Mouse (Mus musculus) heart, adult 2 months (tissue): ENCODE measurements at regions not wholly inside any gene's neighbourhood (a gene's known extent, or its start where the extent isn't known, plus 50 kb on each side); places are given as distances from the start of the nearest gene placed in this dataset.

Experiments
- DNase-seq, 2 experiments: peaks; one replicate each; pipeline ENCODE4 v3.0.0; 2021
- H3K27ac ChIP-seq: fragments of 200-600 bp; 2 replicates; pipeline ENCODE4 v1.8.1; 2022
- H3K27me3 ChIP-seq: fragments of 200-500 bp; 2 replicates; pipeline ENCODE4 v1.6.1; 2012; ENCODE audit warnings: mild to moderate bottlenecking, low read length, inconsistent platforms, mixed read lengths; ENCODE audit not compliant: control insufficient read depth, insufficient read depth
- H3K36me3 ChIP-seq: fragments of 200-500 bp; 2 replicates; pipeline ENCODE4 v1.6.1; 2012; ENCODE audit warnings: low read length, inconsistent platforms; ENCODE audit not compliant: control insufficient read depth, insufficient read depth
- H3K4me1 ChIP-seq: fragments of 200-500 bp; 2 replicates; pipeline ENCODE4 v1.6.1; 2011; ENCODE audit warnings: low read length; ENCODE audit not compliant: control insufficient read depth, insufficient read depth
- H3K4me3 ChIP-seq: fragments of 200-600 bp; 2 replicates; pipeline ENCODE4 v1.8.1; 2022
- H3K79me2 ChIP-seq: fragments of 200-500 bp; replicated peaks from 2 replicates; pipeline ENCODE4 v1.6.1; 2012; ENCODE audit warnings: mild to moderate bottlenecking, inconsistent platforms, low read length, moderate library complexity, mixed read lengths; ENCODE audit not compliant: control insufficient read depth, insufficient read depth
- H3K9ac ChIP-seq: fragments of 200-500 bp; 2 replicates; pipeline ENCODE4 v1.6.1; 2012; ENCODE audit warnings: low read depth, mild to moderate bottlenecking, control low read depth, inconsistent platforms, low read length, mixed read lengths
- CTCF ChIP-seq: fragments of 200-600 bp; IDR thresholded peaks from 2 replicates; pipeline ENCODE4 v1.8.1; 2022; ENCODE audit warnings: antibody characterized with exemption, mild to moderate bottlenecking, moderate library complexity
- EP300 ChIP-seq: fragments of 200-500 bp; IDR thresholded peaks from 2 replicates; pipeline ENCODE4 v1.6.1; 2011; ENCODE audit warnings: low read depth, low read length, control low read depth; ENCODE audit not compliant: insufficient read depth
- POLR2A ChIP-seq: fragments of 200-500 bp; IDR thresholded peaks from 2 replicates; pipeline ENCODE4 v1.6.1; 2011; ENCODE audit warnings: mild to moderate bottlenecking, low read depth, low read length, control low read depth; ENCODE audit not compliant: insufficient read depth
- WGBS: fragments of 180-500 bp; shearing (Covaris S2); methylation state at CpG from one replicate; pipeline ENCODE4 v1.1.7; 2018; 5-methylcytosine and 5-hydroxymethylcytosine counted together
- intact Hi-C: fragments of 180-260 bp; cut with DNase I; formaldehyde crosslinking; loops from one replicate; pipeline ENCODE4 v1.15.1; 2025

- 72% methylated on average over 2 of the region's 2 CpGs for WGBS
- no peaks in the 10 kb centered on the region for H3K4me1 ChIP-seq
- no peak for TF ChIP-seq EP300
- TF ChIP-seq POLR2A, result no peak
- no peak overlapping the region for H3K27ac ChIP-seq
- no peak overlapping the region for H3K9ac ChIP-seq
- H3K27me3 ChIP-seq, result no peaks in the 10 kb centered on the region
- intact Hi-C loops, result no loop called here
- no peaks in the 10 kb centered on the region for H3K36me3 ChIP-seq
- no peaks in the 10 kb centered on the region for H3K79me2 ChIP-seq
- no peak for DNase-seq
- no peak overlapping the region for H3K4me3 ChIP-seq
These were observed 219.3 kb downstream of the Ice1 start for GRCm38 (mm10) chr13:70418156-70418555.

GRCm38 (mm10) chr13:70439419-70439818 lies 198.0 kb downstream of the Ice1 start:
- no peak overlapping the region for H3K27ac ChIP-seq
- no peak overlapping the region for H3K4me3 ChIP-seq
- H3K36me3 ChIP-seq, result no peaks in the 10 kb centered on the region
- H3K79me2 ChIP-seq, result no peaks in the 10 kb centered on the region
- intact Hi-C loops, result no loop called here
- no peak for DNase-seq
- 43% methylated on average over 1 of the region's 1 CpGs for WGBS
- H3K4me1 ChIP-seq, result no peaks in the 10 kb centered on the region
- H3K9ac ChIP-seq, result no peak overlapping the region
- no peaks in the 10 kb centered on the region for H3K27me3 ChIP-seq
- TF ChIP-seq EP300 (no peak), CTCF (no peak), POLR2A (no peak)

DNA sequence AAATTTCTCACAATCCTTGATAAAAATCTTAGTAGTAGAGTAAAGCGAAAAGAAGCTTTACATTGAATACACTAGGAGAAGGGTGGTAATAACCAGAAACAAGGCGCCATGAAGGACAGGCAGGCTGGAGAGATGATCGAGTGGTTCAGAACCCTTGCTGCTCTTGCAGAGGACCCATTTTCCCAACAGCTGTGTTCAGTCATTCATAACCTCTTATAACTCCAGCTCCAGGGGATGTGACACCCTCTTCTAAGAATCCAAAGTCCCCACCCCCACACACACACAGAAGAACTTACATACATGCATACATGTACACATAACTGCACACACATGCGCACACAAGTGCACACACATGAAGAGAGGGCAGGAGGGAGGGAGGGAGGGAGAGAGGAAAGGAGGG lies 190.5 kb downstream of the Ice1 start:
- Histone ChIP-seq H3K4me3 (no peak overlapping the region), H3K27ac (no peak overlapping the region), H3K9ac (no peak overlapping the region), H3K79me2 (no peaks in the 10 kb centered on the region), H3K4me1 (no peaks in the 10 kb centered on the region), H3K36me3 (no peaks in the 10 kb centered on the region), H3K27me3 (no peaks in the 10 kb centered on the region)
- TF ChIP-seq CTCF (no peak), EP300 (no peak), POLR2A (no peak)
- WGBS, result 80% methylated on average over 4 of the region's 4 CpGs
- no peak for DNase-seq
- intact Hi-C loops, result no loop called here

- no peak for TF ChIP-seq EP300
- TF ChIP-seq CTCF, result no peak
- TF ChIP-seq POLR2A, result no peak
- 74% methylated on average over 4 of the region's 4 CpGs for WGBS
- no peak overlapping the region for H3K27ac ChIP-seq
- no peaks in the 10 kb centered on the region for H3K79me2 ChIP-seq
- H3K27me3 ChIP-seq, result no peaks in the 10 kb centered on the region
- no peaks in the 10 kb centered on the region for H3K4me1 ChIP-seq
- intact Hi-C loops, result no loop called here
- no peak for DNase-seq
- H3K36me3 ChIP-seq, result no peaks in the 10 kb centered on the region
- no peak overlapping the region for H3K9ac ChIP-seq
- H3K4me3 ChIP-seq, result no peak overlapping the region
These were observed 182.6 kb downstream of the Ice1 start for GRCm38 (mm10) chr13:70454592-70455390.

- Histone ChIP-seq H3K9ac (no peak overlapping the region), H3K36me3 (no peaks in the 10 kb centered on the region), H3K27ac (no peak overlapping the region), H3K4me3 (no peak overlapping the region), H3K4me1 (no peaks in the 10 kb centered on the region), H3K27me3 (no peaks in the 10 kb centered on the region), H3K79me2 (no peaks in the 10 kb centered on the region)
- TF ChIP-seq POLR2A (no peak), CTCF (no peak), EP300 (no peak)
- intact Hi-C loops, result no loop called here
- WGBS, result 59% methylated on average over 3 of the region's 3 CpGs
- DNase-seq, result no peak
These were observed 179.0 kb downstream of the Ice1 start for GRCm38 (mm10) chr13:70458406-70458805.

- 71% methylated on average over 5 of the region's 5 CpGs for WGBS
- Histone ChIP-seq H3K36me3 (no peaks in the 10 kb centered on the region), H3K4me3 (no peak overlapping the region), H3K27ac (no peak overlapping the region), H3K9ac (no peak overlapping the region), H3K4me1 (no peaks in the 10 kb centered on the region), H3K79me2 (no peaks in the 10 kb centered on the region), H3K27me3 (no peaks in the 10 kb centered on the region)
- intact Hi-C loops, result no loop called here
- no peak for DNase-seq
- TF ChIP-seq POLR2A (no peak), EP300 (no peak), CTCF (no peak)
These were observed 172.4 kb downstream of the Ice1 start for GRCm38 (mm10) chr13:70464996-70465395.
